Mouse (Mus musculus): ENCODE measurements around the gene Cog5.

The Cog5 gene

DNA sequence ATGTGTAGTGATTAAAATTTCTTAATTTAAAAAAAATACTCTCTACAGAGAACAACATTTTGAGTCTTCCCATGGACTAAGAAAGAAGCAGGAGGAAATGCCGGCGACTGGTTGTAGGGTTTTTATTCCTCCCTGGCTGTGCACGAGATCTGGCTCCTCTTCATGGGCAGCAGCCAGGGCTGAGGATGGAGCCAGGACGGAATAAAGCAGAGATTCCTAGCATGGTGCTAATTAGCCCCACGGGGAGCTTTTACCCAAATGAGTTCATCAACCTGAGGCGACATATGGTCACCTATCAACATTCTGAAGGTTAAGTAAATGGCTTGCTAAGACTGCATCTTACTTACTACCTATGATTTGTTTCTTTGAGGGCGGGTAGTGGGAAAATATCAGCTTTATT, 328.6 kb downstream of the Cog5 start:
- DNase-seq (ENCODE audit: low spot score in 2 of 2), result peak; percentile 52 to 57

DNA sequence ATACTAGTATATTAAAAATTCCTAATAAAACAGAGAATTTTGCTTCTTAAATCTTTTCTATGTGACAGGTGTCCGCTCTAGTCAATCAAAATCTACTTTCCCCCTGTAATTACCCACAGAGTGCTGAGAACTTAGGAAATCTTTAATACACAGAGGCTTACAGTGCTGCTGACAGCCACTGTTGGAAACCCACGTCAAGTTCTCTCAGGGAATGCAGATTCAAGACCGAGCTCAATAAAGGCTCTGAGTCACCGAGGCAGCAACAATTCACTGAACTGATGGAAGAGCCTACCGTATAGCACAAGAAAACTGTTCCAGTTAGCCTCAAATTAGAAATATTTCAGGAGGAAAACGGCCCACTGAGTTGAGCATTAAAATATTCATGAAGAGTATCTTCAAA, 329.1 kb downstream of the Cog5 start:
- DNase-seq (ENCODE audit: low spot score in 2 of 2), result no peak

DNA sequence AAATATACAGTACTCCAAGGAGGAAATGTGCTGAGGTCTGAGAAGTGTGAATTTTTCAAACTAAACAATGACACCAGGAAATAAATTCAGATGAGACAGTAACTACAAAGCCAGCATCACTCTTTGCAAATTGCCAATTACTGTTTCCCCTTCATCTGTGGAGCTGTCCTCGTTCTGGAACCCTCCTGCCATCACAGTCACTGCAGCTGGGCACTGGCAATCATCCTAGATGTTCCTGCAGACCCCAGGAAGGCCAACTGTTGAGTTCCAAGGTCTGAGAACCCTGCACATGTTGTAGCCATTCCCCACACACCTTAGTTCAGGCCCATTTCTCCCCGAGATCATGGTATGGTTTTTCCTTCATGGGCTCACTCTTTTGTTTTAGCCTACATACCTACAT, 329.5 kb downstream of the Cog5 start:
- DNase-seq (ENCODE audit: low spot score in 2 of 2), result no peak

DNA sequence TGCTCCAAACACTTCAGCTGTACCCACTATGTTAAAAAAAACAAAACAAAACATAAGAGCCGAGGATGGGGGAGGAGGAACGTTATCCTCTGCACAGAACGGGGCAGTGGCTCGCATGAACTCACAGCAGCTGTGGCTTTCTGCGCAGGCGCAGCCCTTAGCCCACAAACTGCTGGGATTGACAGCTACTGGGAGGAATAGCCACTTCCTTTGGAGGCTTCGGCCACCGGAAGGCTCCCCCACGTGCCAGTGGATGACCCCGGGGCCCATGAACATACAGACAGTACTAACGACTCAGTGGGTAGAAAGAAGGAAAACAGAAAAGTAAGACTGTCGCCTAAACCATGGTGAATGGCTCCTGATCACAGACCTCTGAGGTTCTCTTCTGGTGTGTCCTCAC, 330.0 kb downstream of the Cog5 start:
- DNase-seq (ENCODE audit: low spot score in 2 of 2), result no peak

DNA sequence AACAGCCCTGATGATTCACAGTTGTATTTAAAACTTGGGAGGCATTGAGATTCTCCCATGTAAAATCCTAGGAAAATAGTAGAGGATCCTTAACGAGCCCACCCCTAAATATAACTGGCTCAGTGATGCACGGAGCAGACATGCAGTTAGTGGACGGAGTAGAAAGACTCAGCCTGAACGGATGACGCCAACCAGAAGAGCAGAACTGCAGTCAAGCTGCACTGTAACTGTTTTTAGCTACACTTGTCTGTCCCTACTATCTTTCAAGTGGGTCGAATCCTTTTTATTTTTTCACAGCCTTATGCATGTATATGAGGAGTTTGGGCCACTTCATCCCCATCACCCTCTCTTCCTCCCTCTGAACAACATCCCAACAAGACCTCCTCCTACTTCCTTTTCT, 331.1 kb downstream of the Cog5 start:
- DNase-seq (ENCODE audit: low spot score in 2 of 2), result no peak

DNA sequence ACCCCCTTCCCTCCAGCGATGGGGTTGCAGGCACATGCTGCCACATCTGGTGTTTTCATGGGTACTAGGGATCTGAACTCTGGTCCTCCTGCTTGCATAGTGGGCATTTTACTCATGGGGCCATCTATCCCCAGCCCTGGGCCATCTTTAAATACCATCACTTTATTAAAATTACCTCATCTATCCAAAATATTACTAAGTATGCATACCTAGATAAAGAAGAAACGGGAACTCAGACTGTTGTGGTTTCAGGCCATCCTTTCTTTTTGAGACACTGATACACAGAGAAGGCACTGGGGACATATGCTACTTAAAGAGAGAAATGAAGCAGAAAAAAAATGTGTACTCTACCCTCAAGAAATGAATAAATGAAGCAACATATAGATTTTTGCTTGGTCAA, 331.8 kb downstream of the Cog5 start:
- no peak for DNase-seq (ENCODE audit: low spot score in 2 of 2)
